Mouse (Mus musculus) liver, adult 2 months (tissue): Measurements from ENCODE around the gene Rad54l.

ENCODE experiments used
- CTCF ChIP-seq: fragments of 200-500 bp; IDR thresholded peaks from 2 replicates; pipeline ENCODE4 v1.5.1; 2011; ENCODE audit warnings: low read depth, low read length, control low read depth
- POLR2A ChIP-seq: fragments of 200-500 bp; IDR thresholded peaks from 2 replicates; pipeline ENCODE4 v1.6.1; 2011; ENCODE audit warnings: low read length, control low read depth; ENCODE audit not compliant: insufficient read depth; ENCODE audit errors: extremely low read depth

DNA sequence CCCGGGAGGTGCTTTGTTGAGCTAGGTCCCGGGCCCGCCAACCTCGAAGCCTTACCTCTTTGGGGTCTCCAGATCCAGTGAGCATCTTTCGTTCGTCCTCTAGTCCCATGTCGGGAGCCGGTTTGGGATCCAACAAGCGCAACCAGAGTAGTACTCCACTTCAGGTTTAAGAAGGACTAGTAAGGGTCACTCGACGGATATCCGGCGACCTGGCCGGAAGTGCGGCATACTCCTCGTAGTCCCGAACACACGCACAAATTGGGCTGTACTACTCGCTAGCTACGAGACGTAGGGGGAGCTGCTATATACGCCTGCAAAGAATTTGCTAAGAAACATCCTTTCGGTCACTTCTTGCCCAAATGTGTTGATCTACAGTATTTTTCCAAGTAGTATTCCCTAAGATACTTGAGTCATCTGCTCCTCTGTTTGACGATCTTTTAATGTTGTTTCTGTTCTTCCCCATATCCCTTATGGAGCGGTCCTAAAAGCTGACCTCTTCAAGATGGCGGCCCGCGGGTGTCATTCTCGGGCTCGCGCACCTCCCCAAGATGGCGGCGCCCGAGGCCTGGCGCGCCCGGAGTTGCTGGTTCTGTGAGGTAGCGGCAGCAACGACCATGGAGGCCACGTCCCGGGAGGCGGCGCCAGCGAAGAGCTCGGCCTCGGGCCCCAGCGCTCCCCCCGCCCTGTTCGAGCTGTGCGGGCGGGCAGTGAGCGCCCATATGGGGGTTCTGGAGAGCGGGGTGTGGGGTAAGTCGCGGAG, 48.4 kb downstream of the Rad54l start, which contains the start of the genes Uqcrh and Lrrc41:
- no peak for TF ChIP-seq CTCF
- TF ChIP-seq POLR2A, result peak; percentile 81
